20 mouse cellular contexts compared by ENCODE assay signal in the genomic region with DNA sequence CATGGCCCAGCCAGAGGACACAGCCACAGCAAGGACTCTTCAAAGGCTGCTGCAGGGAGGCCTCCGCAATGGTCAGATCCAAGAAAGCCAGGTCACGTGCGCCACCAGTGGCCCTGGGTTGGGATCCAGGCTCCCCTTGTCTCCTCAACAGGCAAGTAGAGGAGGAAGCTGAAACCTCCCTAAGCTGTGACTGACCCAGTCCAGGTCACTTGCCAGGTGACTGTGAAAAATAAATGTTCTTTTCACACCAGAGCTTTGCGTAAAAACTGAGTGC. TPM values are rescaled to one million over a fixed set of nuclear protein-coding genes. Genes with fewer than 3 reads are reported as not detected.
A peak's percentile ranks its signal among the peaks of the same experiment; 100 is the strongest.
DNase-seq lines count a peak whose midpoint lies in the region; ATAC-seq and TF ChIP-seq lines count a peak whose summit lies in the region.
"Had no signal": no experiment of that assay in that cellular context is flagged by ENCODE, and none has a peak within 500 bp of the region (broad histone marks: within the 10 kb centered on the region; RNA-seq: fewer than 3 reads in every experiment).

No protein-coding gene starts in this region.

- no peaks in the 10 kb centered on the region for H3K27me3 ChIP-seq in heart, embryonic 11.5 days (ENCODE audit: control insufficient read depth, insufficient read depth, low read length)
- H3K27me3 ChIP-seq in heart, embryonic 13.5 days (replicated peaks) = no peaks in the 10 kb centered on the region
- no peaks in the 10 kb centered on the region for H3K27me3 ChIP-seq in heart, postnatal 0 days (ENCODE audit: control insufficient read depth, insufficient read depth, low read length)
- H3K27me3 ChIP-seq in kidney, embryonic 16.5 days (ENCODE audit: insufficient read depth, low read length) = no peaks in the 10 kb centered on the region
- H3K27me3 ChIP-seq: embryonic facial prominence, embryonic 12.5 days had no signal

- no peaks in the 10 kb centered on the region for H3K9me3 ChIP-seq in heart, embryonic 11.5 days (replicated peaks; ENCODE audit: control insufficient read depth, low read length)
- no peaks in the 10 kb centered on the region for H3K9me3 ChIP-seq in heart, embryonic 13.5 days
- no peaks in the 10 kb centered on the region for H3K9me3 ChIP-seq in heart, postnatal 0 days (replicated peaks; ENCODE audit: control insufficient read depth, low read length)
- no peaks in the 10 kb centered on the region for H3K9me3 ChIP-seq in kidney, embryonic 16.5 days (ENCODE audit: low read length)
- H3K9me3 ChIP-seq: embryonic facial prominence, embryonic 12.5 days; forebrain, embryonic 15.5 days; hindbrain, embryonic 10.5 days had no signal

- peak overlapping the region; percentile 59; the same call in 1 of the 2 replicates for H3K27ac ChIP-seq in heart, embryonic 11.5 days (ENCODE audit: low read depth, low read length)
- peak overlapping the region; percentile 73 for H3K27ac ChIP-seq in heart, embryonic 13.5 days (replicated peaks)
- peak overlapping the region; percentile 96 for H3K27ac ChIP-seq in heart, postnatal 0 days (ENCODE audit: low read depth)
- H3K27ac ChIP-seq in kidney, embryonic 16.5 days (ENCODE audit: low read length) = no peak overlapping the region
- H3K27ac ChIP-seq: embryonic facial prominence, embryonic 12.5 days; forebrain, embryonic 15.5 days; hindbrain, embryonic 10.5 days; hindbrain, embryonic 14.5 days had no signal

- peaks cover 37% of the 10 kb centered on the region for H3K4me1 ChIP-seq in heart, embryonic 11.5 days (ENCODE audit: control insufficient read depth, insufficient read depth, low read length)
- peaks cover 69% of the 10 kb centered on the region for H3K4me1 ChIP-seq in heart, embryonic 13.5 days
- H3K4me1 ChIP-seq in heart, postnatal 0 days (ENCODE audit: control insufficient read depth, insufficient read depth) = peaks cover 9% of the 10 kb centered on the region; the same call in 1 of the 2 replicates
- no peaks in the 10 kb centered on the region for H3K4me1 ChIP-seq in kidney, embryonic 16.5 days (ENCODE audit: insufficient read depth, low read length)
- H3K4me1 ChIP-seq: embryonic facial prominence, embryonic 12.5 days; forebrain, embryonic 15.5 days had no signal

- H3K36me3 ChIP-seq in heart, embryonic 11.5 days (ENCODE audit: control insufficient read depth, insufficient read depth, low read length) = no peaks in the 10 kb centered on the region
- peaks cover 36% of the 10 kb centered on the region for H3K36me3 ChIP-seq in heart, embryonic 13.5 days
- no peaks in the 10 kb centered on the region; the same call in 1 of the 2 replicates for H3K36me3 ChIP-seq in heart, postnatal 0 days (replicated peaks; ENCODE audit: control insufficient read depth, insufficient read depth, low read length)
- no peaks in the 10 kb centered on the region for H3K36me3 ChIP-seq in kidney, embryonic 16.5 days (ENCODE audit: insufficient read depth, low read length)
- H3K36me3 ChIP-seq: embryonic facial prominence, embryonic 12.5 days; forebrain, embryonic 15.5 days; hindbrain, embryonic 10.5 days had no signal

- 86% methylated on average over 4 of the region's 4 CpGs for WGBS in heart, embryonic 11.5 days (ENCODE audit: insufficient replicate concordance)
- 85% methylated on average over 4 of the region's 4 CpGs for WGBS in heart, embryonic 13.5 days
- 79% methylated on average over 4 of the region's 4 CpGs for WGBS in heart, postnatal 0 days
- WGBS in kidney, embryonic 16.5 days = 84% methylated on average over 4 of the region's 4 CpGs

- peak; percentile 96 for DNase-seq in heart, adult 11 months
- DNase-seq in heart, postnatal 25 days (ENCODE audit: low spot score) = no peak
- DNase-seq in heart, postnatal 0 days (ENCODE audit: low spot score) = peak; percentile 11
- DNase-seq in urinary bladder, postnatal 10 days (ENCODE audit: low spot score) = no peak
- DNase-seq: adrenal gland, postnatal 14 days; cerebellum, adult 11-12 months; cerebellum, adult 9-10 months; cerebellum, postnatal 25 days; kidney, adult 8-10 months had no signal

- intact Hi-C loops in heart, postnatal 25 days (cut with DNase I) = no loop called here

- ATAC-seq in heart, embryonic 11.5 days (replicated peaks; ENCODE audit: insufficient number of reproducible peaks, low FRiP score, low TSS enrichment) = no peak
- no peak for ATAC-seq in heart, embryonic 13.5 days (ENCODE audit: extremely low read depth, insufficient number of reproducible peaks, low FRiP score, low TSS enrichment)
- no peak for ATAC-seq in heart, postnatal 0 days (ENCODE audit: insufficient read depth, low read depth)
- no peak for ATAC-seq in kidney, embryonic 16.5 days (ENCODE audit: low FRiP score, low TSS enrichment)
- ATAC-seq: activated CD4-positive, CD25-positive, alpha-beta regulatory T cell, adult 4 months; forebrain, embryonic 15.5 days; intestine, postnatal 0 days; Patski had no signal

- no peak overlapping the region for H3K4me2 ChIP-seq in heart, embryonic 11.5 days
- no peak overlapping the region for H3K4me2 ChIP-seq in heart, embryonic 13.5 days
- no peak overlapping the region for H3K4me2 ChIP-seq in heart, postnatal 0 days (ENCODE audit: low read depth, low read length)
- H3K4me2 ChIP-seq in kidney, embryonic 16.5 days (replicated peaks; ENCODE audit: low read depth, low read length) = no peak overlapping the region
- H3K4me2 ChIP-seq: embryonic facial prominence, embryonic 12.5 days; forebrain, embryonic 15.5 days; hindbrain, embryonic 14.5 days had no signal

- TF ChIP-seq CTCF in heart, postnatal 0 days (IDR thresholded peaks at IDR 0.05; ENCODE audit: low read depth) = no peak

- no peak overlapping the region for H3K4me3 ChIP-seq in heart, embryonic 11.5 days (ENCODE audit: low read depth, low read length)
- H3K4me3 ChIP-seq in heart, embryonic 13.5 days = no peak overlapping the region
- no peak overlapping the region for H3K4me3 ChIP-seq in heart, postnatal 0 days (ENCODE audit: low read depth, low read length)
- no peak overlapping the region for H3K4me3 ChIP-seq in kidney, embryonic 16.5 days (ENCODE audit: low read length)
- H3K4me3 ChIP-seq: embryonic facial prominence, embryonic 12.5 days; forebrain, embryonic 15.5 days; hindbrain, embryonic 10.5 days had no signal

- no peak overlapping the region for H3K9ac ChIP-seq in heart, embryonic 11.5 days (ENCODE audit: low read depth, low read length)
- peak overlapping the region; percentile 64 for H3K9ac ChIP-seq in heart, embryonic 13.5 days
- no peak overlapping the region for H3K9ac ChIP-seq in heart, postnatal 0 days (replicated peaks; ENCODE audit: low read depth, low read length)
- no peak overlapping the region for H3K9ac ChIP-seq in kidney, embryonic 16.5 days (replicated peaks; ENCODE audit: low read length)
- H3K9ac ChIP-seq: embryonic facial prominence, embryonic 12.5 days; forebrain, embryonic 15.5 days; hindbrain, embryonic 14.5 days had no signal

- no peak for TF ChIP-seq EP300 in heart, postnatal 0 days (IDR thresholded peaks at IDR 0.05; ENCODE audit: low read depth)

RNA-seq across cellular contexts. Expression of a gene that starts 57.6 kb away (rescaled TPM):
- not detected for total RNA-seq in heart, postnatal 25 days (2021)
- 0.35 TPM in 1 of 2 replicates, not detected in the other for polyA plus RNA-seq in heart, embryonic 11.5 days (2014; fragmentation: Nextera tagmentation; extraction: Ambion mirVana)
- polyA plus RNA-seq in heart, embryonic 13.5 days (2015; fragmentation: Nextera tagmentation; extraction: Ambion mirVana) = 0.32 and 0.38 TPM in 2 replicates
- 0.50 TPM in 1 of 2 replicates, not detected in the other for total RNA-seq in heart, postnatal 0 days (2014; rRNA removed; ENCODE audit: low replicate concordance)
- polyA plus RNA-seq in heart, postnatal 0 days (2015; fragmentation: Nextera tagmentation; extraction: Ambion mirVana) = not detected in 2 replicates
- 3.2 and 3.3 TPM in 2 replicates for polyA plus RNA-seq in kidney, embryonic 16.5 days (2015; fragmentation: Nextera tagmentation; extraction: Ambion mirVana)
- total RNA-seq: gastrocnemius, postnatal 25 days had no signal

Comparison
In these comparisons a context has a peak if more than half of its experiments do, and no peak if none do; other contexts are left out.
1. DNase-seq: peak in heart, adult 11 months (single experiment) and heart, postnatal 0 days (single experiment); none in heart, postnatal 25 days (single experiment) and urinary bladder, postnatal 10 days (single experiment).